8 mouse cellular contexts compared by ENCODE assay signal in the genomic region with DNA sequence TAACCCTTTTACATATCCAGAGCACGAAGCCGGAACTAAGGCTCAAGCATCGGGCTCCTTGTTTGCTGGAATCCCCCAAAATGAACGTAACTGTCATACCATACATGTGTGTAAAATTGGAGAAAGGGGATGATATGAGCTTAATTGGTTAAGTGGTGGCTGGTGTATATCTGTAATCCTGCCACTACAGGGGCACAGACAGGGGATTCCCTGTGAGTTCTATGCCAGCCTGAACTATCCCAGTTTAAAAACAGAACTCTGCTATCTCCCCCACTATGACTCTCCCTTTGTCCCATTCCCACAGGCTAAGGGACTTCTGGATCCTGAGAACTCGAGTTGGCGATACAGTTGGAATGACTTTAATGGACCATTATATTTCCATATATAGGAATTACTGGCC.
A peak's percentile ranks its signal among the peaks of the same experiment; 100 is the strongest.
DNase-seq lines count a peak whose midpoint lies in the region; ATAC-seq and TF ChIP-seq lines count a peak whose summit lies in the region.

No protein-coding gene starts in this region.

- intact Hi-C loops in heart, adult 2 months (cut with DNase I) = no loop called here
- intact Hi-C loops in heart, postnatal 10 days (cut with DNase I) = no loop called here

- TF ChIP-seq CTCF in heart, adult 2 months (IDR thresholded peaks at IDR 0.05) = no peak
- TF ChIP-seq CTCF in thymus, adult 2 months (IDR thresholded peaks at IDR 0.05; ENCODE audit: borderline replicate concordance, control insufficient read depth, extremely low read depth, insufficient read depth, low read length, poor library complexity) = no peak
- no peak for TF ChIP-seq CTCF in stomach, postnatal 0 days (IDR thresholded peaks at IDR 0.05; ENCODE audit: low read depth)

- ATAC-seq in liver, embryonic 13.5 days (ENCODE audit: low read depth) = no peak
- ATAC-seq in stomach, postnatal 0 days (ENCODE audit: low FRiP score, low TSS enrichment) = no peak

- H3K27me3 ChIP-seq in heart, adult 2 months (ENCODE audit: control insufficient read depth, insufficient read depth, low read length) = no peaks in the 10 kb centered on the region
- no peaks in the 10 kb centered on the region for H3K27me3 ChIP-seq in thymus, adult 2 months (ENCODE audit: control insufficient read depth, insufficient read depth, low read length)
- no peaks in the 10 kb centered on the region for H3K27me3 ChIP-seq in liver, embryonic 13.5 days
- H3K27me3 ChIP-seq in stomach, postnatal 0 days (ENCODE audit: control insufficient read depth, insufficient read depth, low read length) = no peaks in the 10 kb centered on the region

- H3K79me2 ChIP-seq in heart, adult 2 months (replicated peaks; ENCODE audit: control insufficient read depth, insufficient read depth, low read length) = no peaks in the 10 kb centered on the region

- no peak for TF ChIP-seq POLR2A in heart, adult 2 months (IDR thresholded peaks at IDR 0.05; ENCODE audit: insufficient read depth, low read depth, low read length)
- TF ChIP-seq POLR2A in thymus, adult 2 months (IDR thresholded peaks at IDR 0.05; ENCODE audit: control insufficient read depth, extremely low read depth, insufficient read depth, low read length, poor library complexity) = no peak

- H3K4me1 ChIP-seq in heart, adult 2 months (ENCODE audit: control insufficient read depth, insufficient read depth, low read length) = peaks cover 3% of the 10 kb centered on the region; the same call in 1 of the 2 replicates
- peaks cover 5% of the 10 kb centered on the region for H3K4me1 ChIP-seq in thymus, adult 2 months (replicated peaks; ENCODE audit: control insufficient read depth, insufficient read depth, low read length)
- peaks cover 7% of the 10 kb centered on the region; the same call in 1 of the 2 replicates for H3K4me1 ChIP-seq in liver, embryonic 13.5 days (replicated peaks)
- H3K4me1 ChIP-seq in stomach, postnatal 0 days (replicated peaks; ENCODE audit: control insufficient read depth, insufficient read depth) = no peaks in the 10 kb centered on the region

- H3K4me2 ChIP-seq in liver, embryonic 13.5 days = peak overlapping the region; percentile 52
- peak overlapping the region; percentile 50 for H3K4me2 ChIP-seq in stomach, postnatal 0 days (replicated peaks; ENCODE audit: low read depth)

- peak overlapping the region; percentile 30; the same call in 1 of the 2 replicates for H3K4me3 ChIP-seq in heart, adult 2 months
- peak overlapping the region; percentile 25; the same call in 1 of the 2 replicates for H3K4me3 ChIP-seq in thymus, adult 2 months (ENCODE audit: control insufficient read depth, insufficient read depth, low read length)
- peak overlapping the region; percentile 35 for H3K4me3 ChIP-seq in liver, embryonic 13.5 days (replicated peaks)
- H3K4me3 ChIP-seq in stomach, postnatal 0 days (ENCODE audit: low read depth, low read length) = peak overlapping the region; percentile 28

- 22% methylated on average over 6 of the region's 6 CpGs for WGBS in heart, adult 2 months
- 17% methylated on average over 6 of the region's 6 CpGs for WGBS in thymus, adult 2 months
- 39% methylated on average over 6 of the region's 6 CpGs for WGBS in liver, embryonic 13.5 days (ENCODE audit: insufficient replicate concordance)
- WGBS in stomach, postnatal 0 days = 26% methylated on average over 6 of the region's 6 CpGs

- H3K36me3 ChIP-seq in heart, adult 2 months (ENCODE audit: control insufficient read depth, insufficient read depth, low read length) = no peaks in the 10 kb centered on the region
- H3K36me3 ChIP-seq in thymus, adult 2 months (ENCODE audit: control insufficient read depth, insufficient read depth, low read length) = no peaks in the 10 kb centered on the region
- no peaks in the 10 kb centered on the region for H3K36me3 ChIP-seq in liver, embryonic 13.5 days
- H3K36me3 ChIP-seq in stomach, postnatal 0 days (ENCODE audit: control insufficient read depth, insufficient read depth, low read length) = no peaks in the 10 kb centered on the region

- DNase-seq in heart, adult 2 months = no peak
- DNase-seq in heart, postnatal 10 days = no peak
- no peak for DNase-seq in thymus, adult 2 months
- DNase-seq in thymus, postnatal 25 days = no peak
- no peak for DNase-seq in liver, embryonic 13.5 days
- DNase-seq in stomach, postnatal 0 days (ENCODE audit: low spot score) = no peak
- no peak for DNase-seq in adrenal gland, adult 8-10 months
- no peak for DNase-seq in spleen, adult 18-20 months

- TF ChIP-seq EP300 in heart, adult 2 months (IDR thresholded peaks at IDR 0.05; ENCODE audit: insufficient read depth, low read depth, low read length) = no peak
- no peak for TF ChIP-seq EP300 in stomach, postnatal 0 days (optimal IDR thresholded peaks at IDR 0.05)

- peak overlapping the region; percentile 11 for H3K27ac ChIP-seq in heart, adult 2 months
- H3K27ac ChIP-seq in thymus, adult 2 months (ENCODE audit: control insufficient read depth, insufficient read depth, low read length) = no peak overlapping the region
- no peak overlapping the region for H3K27ac ChIP-seq in liver, embryonic 13.5 days
- H3K27ac ChIP-seq in stomach, postnatal 0 days (replicated peaks) = no peak overlapping the region

- H3K9me3 ChIP-seq in liver, embryonic 13.5 days (replicated peaks) = no peaks in the 10 kb centered on the region
- H3K9me3 ChIP-seq in stomach, postnatal 0 days (ENCODE audit: control insufficient read depth, low read length) = no peaks in the 10 kb centered on the region

- peak overlapping the region; percentile 23; the same call in 1 of the 2 replicates for H3K9ac ChIP-seq in heart, adult 2 months (ENCODE audit: low read depth, low read length)
- H3K9ac ChIP-seq in liver, embryonic 13.5 days = peak overlapping the region; percentile 22; the same call in 1 of the 2 replicates
- peak overlapping the region; percentile 38; the same call in 1 of the 2 replicates for H3K9ac ChIP-seq in stomach, postnatal 0 days (ENCODE audit: low read length)
